Mouse (Mus musculus) stomach, postnatal 0 days (tissue): ENCODE measurements around the gene Shisa3. TPM values are rescaled to one million over a fixed set of nuclear protein-coding genes. Genes with fewer than 3 reads are reported as not detected.

ENCODE experiments used
- ATAC-seq: fragments of 200-750 bp; cut with Nextera tagmentation; 2 replicates; pipeline ENCODE4 v1.8.0; 2017; ENCODE audit not compliant: low FRiP score, low TSS enrichment
- DNase-seq: peaks from one replicate; pipeline ENCODE4 v3.0.0-alpha.2; 2016; ENCODE audit warnings: low spot score
- H3K27ac ChIP-seq: fragments of 300-500 bp; sonication (generic); replicated peaks from 2 replicates; pipeline ENCODE4 v1.5.1; 2014; ENCODE audit warnings: mild to moderate bottlenecking, control low read depth
- H3K27me3 ChIP-seq: fragments of 300-500 bp; sonication (generic); 2 replicates; pipeline ENCODE4 v1.6.1; 2014; ENCODE audit warnings: low read length; ENCODE audit not compliant: control insufficient read depth, insufficient read depth
- H3K36me3 ChIP-seq: fragments of 300-500 bp; sonication (generic); 2 replicates; pipeline ENCODE4 v1.6.1; 2014; ENCODE audit warnings: low read length, mixed read lengths; ENCODE audit not compliant: control insufficient read depth, insufficient read depth
- H3K4me1 ChIP-seq: fragments of 300-500 bp; sonication (generic); replicated peaks from 2 replicates; pipeline ENCODE4 v1.6.1; 2014; ENCODE audit warnings: antibody characterized with exemption; ENCODE audit not compliant: control insufficient read depth, insufficient read depth
- H3K4me2 ChIP-seq: fragments of 300-500 bp; sonication (generic); replicated peaks from 2 replicates; pipeline ENCODE4 v1.6.1; 2014; ENCODE audit warnings: low read depth, mild to moderate bottlenecking, control low read depth, moderate library complexity
- H3K4me3 ChIP-seq: fragments of 300-500 bp; sonication (generic); 2 replicates; pipeline ENCODE4 v1.5.1; 2014; ENCODE audit warnings: low read depth, low read length, control low read depth
- H3K9ac ChIP-seq: fragments of 300-500 bp; sonication (generic); 2 replicates; pipeline ENCODE4 v1.6.1; 2014; ENCODE audit warnings: mild to moderate bottlenecking, low read length, control low read depth, mixed read lengths
- H3K9me3 ChIP-seq: fragments of 300-500 bp; sonication (generic); 2 replicates; pipeline ENCODE4 v1.6.1; 2016; ENCODE audit warnings: low read length; ENCODE audit not compliant: control insufficient read depth
- CTCF ChIP-seq: IDR thresholded peaks from 2 replicates; pipeline ENCODE4 v1.5.1; 2016; ENCODE audit warnings: antibody characterized with exemption, low read depth, mild to moderate bottlenecking, moderate library complexity
- EP300 ChIP-seq: optimal IDR thresholded peaks from 2 replicates; pipeline ENCODE3; 2016; ENCODE audit warnings: antibody characterized with exemption
- WGBS: fragments of 180-500 bp; shearing (Covaris S2); extraction: QIAGEN DNeasy Blood & Tissue Kit; methylation state at CpG from one replicate; pipeline ENCODE4 v1.1.7; 2014; 5-methylcytosine and 5-hydroxymethylcytosine counted together
- polyA plus RNA-seq: library from polyadenylated mRNA; unstranded; fragments of >200 nt; fragmentation: Nextera tagmentation; extraction: Ambion mirVana; gene quantifications from 2 replicates; pipeline ENCODE4 v1.2.1, GENCODE M21; 2015

Gene Shisa3
- polyA plus RNA-seq, 1 experiment from 2014 or later: 14.5 TPM

- Histone ChIP-seq H3K9me3 (no peaks in the 10 kb centered on the region), H3K4me3 (no peak overlapping the region), H3K4me1 (no peaks in the 10 kb centered on the region), H3K27me3 (no peaks in the 10 kb centered on the region), H3K27ac (no peak overlapping the region), H3K9ac (no peak overlapping the region), H3K36me3 (no peaks in the 10 kb centered on the region), H3K4me2 (no peak overlapping the region)
- TF ChIP-seq EP300 (no peak), CTCF (no peak)
- 68% methylated on average over 7 of the region's 7 CpGs for WGBS
- no peak for ATAC-seq
- no peak for DNase-seq
Observed at GRCm38 (mm10) chr5:67629440-67629839, 21.8 kb downstream of the Shisa3 start.

GRCm38 (mm10) chr5:67629861-67630260, 22.2 kb downstream of the Shisa3 start:
- H3K9me3 ChIP-seq: no peaks in the 10 kb centered on the region
- no peak overlapping the region for H3K27ac ChIP-seq
- no peak overlapping the region for H3K4me2 ChIP-seq
- no peaks in the 10 kb centered on the region for H3K4me1 ChIP-seq
- no peak overlapping the region for H3K9ac ChIP-seq
- H3K36me3 ChIP-seq: no peaks in the 10 kb centered on the region
- DNase-seq (no peak), ATAC-seq (no peak)
- no peaks in the 10 kb centered on the region for H3K27me3 ChIP-seq
- WGBS: 84% methylated on average over 6 of the region's 6 CpGs
- TF ChIP-seq CTCF (no peak), EP300 (no peak)
- no peak overlapping the region for H3K4me3 ChIP-seq

- no peaks in the 10 kb centered on the region for H3K36me3 ChIP-seq
- no peaks in the 10 kb centered on the region for H3K9me3 ChIP-seq
- H3K9ac ChIP-seq: no peak overlapping the region
- no peaks in the 10 kb centered on the region for H3K27me3 ChIP-seq
- H3K4me1 ChIP-seq: no peaks in the 10 kb centered on the region
- 94% methylated on average over 12 of the region's 12 CpGs for WGBS
- TF ChIP-seq EP300 (no peak), CTCF (no peak)
- H3K27ac ChIP-seq: no peak overlapping the region
- H3K4me2 ChIP-seq: no peak overlapping the region
- no peak overlapping the region for H3K4me3 ChIP-seq
- DNase-seq (no peak), ATAC-seq (no peak)
Observed at GRCm38 (mm10) chr5:67631261-67631660, 23.6 kb downstream of the Shisa3 start.

GRCm38 (mm10) chr5:67633138-67633782, 25.6 kb downstream of the Shisa3 start:
- no peak overlapping the region for H3K27ac ChIP-seq
- DNase-seq (no peak), ATAC-seq (no peak)
- no peak overlapping the region for H3K4me3 ChIP-seq
- no peaks in the 10 kb centered on the region for H3K9me3 ChIP-seq
- TF ChIP-seq CTCF (no peak), EP300 (no peak)
- H3K9ac ChIP-seq: no peak overlapping the region
- WGBS: 27% methylated on average over 7 of the region's 7 CpGs
- H3K36me3 ChIP-seq: no peaks in the 10 kb centered on the region
- no peak overlapping the region for H3K4me2 ChIP-seq
- H3K27me3 ChIP-seq: no peaks in the 10 kb centered on the region
- no peaks in the 10 kb centered on the region for H3K4me1 ChIP-seq

- 38% methylated on average over 10 of the region's 10 CpGs for WGBS
- Histone ChIP-seq H3K36me3 (no peaks in the 10 kb centered on the region), H3K27me3 (no peaks in the 10 kb centered on the region), H3K4me1 (no peaks in the 10 kb centered on the region), H3K9me3 (no peaks in the 10 kb centered on the region), H3K27ac (no peak overlapping the region), H3K4me2 (no peak overlapping the region), H3K9ac (no peak overlapping the region), H3K4me3 (no peak overlapping the region)
- no peak for DNase-seq
- no peak for TF ChIP-seq EP300
- no peak for TF ChIP-seq CTCF
- ATAC-seq: no peak
Observed at GRCm38 (mm10) chr5:67633831-67634268, 26.2 kb downstream of the Shisa3 start.

- Histone ChIP-seq H3K9ac (no peak overlapping the region), H3K27me3 (no peaks in the 10 kb centered on the region), H3K4me2 (no peak overlapping the region), H3K9me3 (no peaks in the 10 kb centered on the region), H3K36me3 (no peaks in the 10 kb centered on the region), H3K27ac (no peak overlapping the region), H3K4me1 (no peaks in the 10 kb centered on the region), H3K4me3 (no peak overlapping the region)
- no peak for DNase-seq
- TF ChIP-seq CTCF (no peak), EP300 (no peak)
- 57% methylated on average over 3 of the region's 3 CpGs for WGBS
- no peak for ATAC-seq
Observed at GRCm38 (mm10) chr5:67634339-67634738, 26.7 kb downstream of the Shisa3 start.
